8 mouse cellular contexts compared by ENCODE assay signal in genomic region chr11:119091598-119091991, GRCm38 (mm10). TPM values are rescaled to one million over a fixed set of nuclear protein-coding genes. Genes with fewer than 3 reads are reported as not detected.
DNase-seq lines count a peak whose midpoint lies in the region; ATAC-seq and TF ChIP-seq lines count a peak whose summit lies in the region.

No protein-coding gene starts in this region.

- peak; percentile 69 for DNase-seq in gastrocnemius, adult 2 months
- no peak for DNase-seq in gastrocnemius, postnatal 14 days
- DNase-seq in adrenal gland, postnatal 36 days = peak; percentile 62 to 81
- DNase-seq in forebrain, embryonic 11.5 days (ENCODE audit: low spot score) = peak; percentile 88
- DNase-seq in hindbrain, embryonic 14.5 days (ENCODE audit: low spot score) = peak; percentile 67
- DNase-seq in liver = peak; percentile 64
- DNase-seq in testis, postnatal 14 days (ENCODE audit: low spot score) = peak; percentile 58

- H3K36me3 ChIP-seq in forebrain, embryonic 11.5 days (ENCODE audit: control insufficient read depth, insufficient read depth, low read length) = no peaks in the 10 kb centered on the region
- H3K36me3 ChIP-seq in hindbrain, embryonic 14.5 days (replicated peaks; ENCODE audit: control insufficient read depth, insufficient read depth) = no peaks in the 10 kb centered on the region
- no peaks in the 10 kb centered on the region for H3K36me3 ChIP-seq in midbrain, embryonic 16.5 days (ENCODE audit: control insufficient read depth, insufficient read depth, low read length)

- peak overlapping the region; percentile 68; the same call in 1 of the 2 replicates for H3K27ac ChIP-seq in gastrocnemius, adult 2 months
- no peak overlapping the region for H3K27ac ChIP-seq in forebrain, embryonic 11.5 days (ENCODE audit: low read depth, low read length)
- no peak overlapping the region for H3K27ac ChIP-seq in hindbrain, embryonic 14.5 days
- H3K27ac ChIP-seq in midbrain, embryonic 16.5 days (ENCODE audit: low read length) = no peak overlapping the region

- H3K27me3 ChIP-seq in forebrain, embryonic 11.5 days (ENCODE audit: control insufficient read depth, insufficient read depth, low read length) = peaks cover 50% of the 10 kb centered on the region
- peaks cover 31% of the 10 kb centered on the region for H3K27me3 ChIP-seq in hindbrain, embryonic 14.5 days (ENCODE audit: control insufficient read depth, insufficient read depth, low read length)
- peaks cover 18% of the 10 kb centered on the region for H3K27me3 ChIP-seq in midbrain, embryonic 16.5 days (ENCODE audit: control insufficient read depth, insufficient read depth, low read depth, low read length)

- 0 out of 2 replicates have a peak, but pooled peaks have one; percentile 16 for ATAC-seq in forebrain, embryonic 11.5 days (replicated peaks; ENCODE audit: low FRiP score)
- ATAC-seq in hindbrain, embryonic 14.5 days (ENCODE audit: low FRiP score) = no peak
- ATAC-seq in midbrain, embryonic 16.5 days = no peak

- TF ChIP-seq CTCF in gastrocnemius, adult 2 months (IDR thresholded peaks at IDR 0.05) = peak; percentile 73

- no peaks in the 10 kb centered on the region for H3K9me3 ChIP-seq in forebrain, embryonic 11.5 days (ENCODE audit: control insufficient read depth, low read length)
- no peaks in the 10 kb centered on the region for H3K9me3 ChIP-seq in hindbrain, embryonic 14.5 days (ENCODE audit: control insufficient read depth, low read length)
- no peaks in the 10 kb centered on the region for H3K9me3 ChIP-seq in midbrain, embryonic 16.5 days (replicated peaks; ENCODE audit: control insufficient read depth, low read length, poor library complexity, severe bottlenecking)

- H3K4me1 ChIP-seq in forebrain, embryonic 11.5 days (replicated peaks; ENCODE audit: control insufficient read depth, insufficient read depth, low read length) = peaks cover 26% of the 10 kb centered on the region
- peaks cover 25% of the 10 kb centered on the region for H3K4me1 ChIP-seq in hindbrain, embryonic 14.5 days (replicated peaks; ENCODE audit: control insufficient read depth, insufficient read depth, low read length)
- peaks cover 23% of the 10 kb centered on the region for H3K4me1 ChIP-seq in midbrain, embryonic 16.5 days (ENCODE audit: control insufficient read depth, insufficient read depth, low read length)

- H3K4me2 ChIP-seq in forebrain, embryonic 11.5 days (ENCODE audit: low read depth, low read length, severe bottlenecking) = peak overlapping the region; percentile 99; the same call in 1 of the 2 replicates
- H3K4me2 ChIP-seq in hindbrain, embryonic 14.5 days (replicated peaks) = peak overlapping the region; percentile 97
- H3K4me2 ChIP-seq in midbrain, embryonic 16.5 days (ENCODE audit: low read length) = peak overlapping the region; percentile 97; the same call in 1 of the 2 replicates

- WGBS in forebrain, embryonic 11.5 days = 2% methylated on average over 8 of the region's 8 CpGs
- 4% methylated on average over 8 of the region's 8 CpGs for WGBS in hindbrain, embryonic 14.5 days
- WGBS in midbrain, embryonic 16.5 days = 6% methylated on average over 8 of the region's 8 CpGs

- peak overlapping the region; percentile 82 for H3K4me3 ChIP-seq in gastrocnemius, adult 2 months
- H3K4me3 ChIP-seq in forebrain, embryonic 11.5 days (ENCODE audit: low read depth, low read length) = no peak overlapping the region
- no peak overlapping the region; the same call in 1 of the 2 replicates for H3K4me3 ChIP-seq in hindbrain, embryonic 14.5 days (replicated peaks; ENCODE audit: low read length)
- H3K4me3 ChIP-seq in midbrain, embryonic 16.5 days (ENCODE audit: low read depth, low read length) = no peak overlapping the region

- intact Hi-C loops in gastrocnemius, adult 2 months (cut with DNase I) = no loop called here
- intact Hi-C loops in gastrocnemius, postnatal 14 days (cut with DNase I; ENCODE audit: low total_unique reads) = no loop called here

- no peak overlapping the region for H3K9ac ChIP-seq in forebrain, embryonic 11.5 days (ENCODE audit: low read length)
- H3K9ac ChIP-seq in hindbrain, embryonic 14.5 days = 0 out of 2 replicates have a peak overlapping the region, but pooled peaks have one; percentile 80
- H3K9ac ChIP-seq in midbrain, embryonic 16.5 days (ENCODE audit: low read depth, low read length) = no peak overlapping the region

RNA-seq across cellular contexts. Expression of gene Cbx4, which starts 5.6 kb away (rescaled TPM):
- total RNA-seq in gastrocnemius, adult 2 months (2021) = 1 to 10 TPM; 2.1 to 2.2 TPM
- 1 to 10 TPM; 4.7 to 5.9 TPM for total RNA-seq in gastrocnemius, postnatal 14 days (2021)
- 100 to 1,000 TPM; 200 to 332 TPM for total RNA-seq in adrenal gland, postnatal 36 days (2021)
- 6.4 and 7.0 TPM in 2 replicates for polyA plus RNA-seq in forebrain, embryonic 11.5 days (2014; fragmentation: Nextera tagmentation; extraction: Ambion mirVana)
- polyA plus RNA-seq in hindbrain, embryonic 14.5 days (2014; fragmentation: Nextera tagmentation; extraction: Ambion mirVana) = 16.8 and 20.2 TPM in 2 replicates
- polyA plus RNA-seq in midbrain, embryonic 16.5 days (2015; fragmentation: Nextera tagmentation; extraction: Ambion mirVana) = 23.9 and 25.6 TPM in 2 replicates

RNA-seq across cellular contexts. Expression of gene Cbx8, which starts 50.8 kb away (rescaled TPM):
- 1 to 10 TPM; 1.5 to 1.6 TPM for total RNA-seq in gastrocnemius, adult 2 months (2021)
- 1 to 10 TPM; 2.1 to 2.7 TPM for total RNA-seq in gastrocnemius, postnatal 14 days (2021)
- total RNA-seq in adrenal gland, postnatal 36 days (2021) = 10 to 100 TPM; 21.4 to 21.5 TPM
- polyA plus RNA-seq in forebrain, embryonic 11.5 days (2014; fragmentation: Nextera tagmentation; extraction: Ambion mirVana) = 9.5 and 11.2 TPM in 2 replicates
- polyA plus RNA-seq in hindbrain, embryonic 14.5 days (2014; fragmentation: Nextera tagmentation; extraction: Ambion mirVana) = 8.5 and 9.8 TPM in 2 replicates
- polyA plus RNA-seq in midbrain, embryonic 16.5 days (2015; fragmentation: Nextera tagmentation; extraction: Ambion mirVana) = 8.5 and 8.6 TPM in 2 replicates

Comparison
In these comparisons a context has a peak if more than half of its experiments do, and no peak if none do; other contexts are left out.
1. RNA of gene Cbx4, which starts 5.6 kb away (total RNA-seq): 200 to 332 TPM in adrenal gland, postnatal 36 days; 4.7 to 5.9 TPM in gastrocnemius, postnatal 14 days and 2.1 to 2.2 TPM in gastrocnemius, adult 2 months; every median in the first group is over 10 times any median in the second.
2. RNA of gene Cbx8, which starts 50.8 kb away (total RNA-seq): 21.4 to 21.5 TPM in adrenal gland, postnatal 36 days; 2.1 to 2.7 TPM in gastrocnemius, postnatal 14 days and 1.5 to 1.6 TPM in gastrocnemius, adult 2 months; every median in the first group is over 4 times any median in the second.
3. Peak in every context shown above with its lines, with median percentiles within 50 percentile points of each other: H3K4me2 ChIP-seq.